Mouse (Mus musculus) megakaryocyte progenitor cell, adult 5-6 weeks (primary cell): ENCODE measurements around the gene Zc2hc1c. TPM values are rescaled to one million over a fixed set of nuclear protein-coding genes. Genes with fewer than 3 reads are reported as not detected.

Experiments
- ATAC-seq: replicated peaks from 2 replicates; pipeline ENCODE4 v1.8.0; 2016; ENCODE audit warnings: mild to moderate bottlenecking, moderate TSS enrichment, inconsistent platforms; ENCODE audit not compliant: poor library complexity
- total RNA-seq, 2 experiments: library from RNA; stranded (forward) in 1 of 2; stranded (reverse) in 1 of 2; fragments of 157-497, 149-512 nt in 1 of 2; fragments of 200-1000 nt in 1 of 2; gene quantifications; 2 replicates each; pipeline versions ENCODE4 v1.2.3 to v1.2.4; 2015 to 2017

The Zc2hc1c gene
- total RNA-seq, 2 experiments from 2014 or later, result not detected

DNA sequence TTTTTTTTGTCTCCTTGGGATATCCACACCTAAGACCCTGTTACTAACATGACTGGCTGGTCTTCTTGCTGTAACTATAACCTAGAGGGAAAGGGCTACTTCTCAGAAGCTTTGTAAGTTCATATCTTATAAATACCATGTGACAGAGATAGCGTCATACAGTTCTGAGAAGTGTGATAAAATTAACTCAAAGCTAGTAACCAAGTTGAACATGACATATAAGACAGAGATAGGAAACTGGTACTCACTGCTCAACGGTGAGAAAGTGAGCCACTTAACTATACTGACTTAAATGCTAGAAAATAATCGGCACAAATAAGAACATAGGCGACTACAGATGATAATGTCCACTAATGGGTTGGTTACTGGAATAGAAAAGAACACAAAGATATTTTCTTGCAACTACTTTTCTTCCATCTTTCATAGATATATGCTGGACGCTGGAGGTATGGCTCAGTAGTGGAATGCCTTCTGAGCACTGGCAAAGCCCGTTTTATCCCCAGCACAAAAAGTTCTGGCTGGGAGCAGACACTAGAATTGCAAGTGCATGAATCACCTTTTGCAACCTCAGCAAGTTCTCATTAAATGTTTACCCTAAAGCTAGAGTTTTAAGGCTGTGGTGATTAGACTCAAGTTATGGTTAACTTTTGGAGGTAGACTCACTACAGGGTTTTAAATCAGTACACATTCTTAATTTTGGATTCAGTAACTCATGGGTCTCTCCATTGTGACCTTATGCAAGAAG, 49.3 kb downstream of the Zc2hc1c start:
- ATAC-seq, result no peak

DNA sequence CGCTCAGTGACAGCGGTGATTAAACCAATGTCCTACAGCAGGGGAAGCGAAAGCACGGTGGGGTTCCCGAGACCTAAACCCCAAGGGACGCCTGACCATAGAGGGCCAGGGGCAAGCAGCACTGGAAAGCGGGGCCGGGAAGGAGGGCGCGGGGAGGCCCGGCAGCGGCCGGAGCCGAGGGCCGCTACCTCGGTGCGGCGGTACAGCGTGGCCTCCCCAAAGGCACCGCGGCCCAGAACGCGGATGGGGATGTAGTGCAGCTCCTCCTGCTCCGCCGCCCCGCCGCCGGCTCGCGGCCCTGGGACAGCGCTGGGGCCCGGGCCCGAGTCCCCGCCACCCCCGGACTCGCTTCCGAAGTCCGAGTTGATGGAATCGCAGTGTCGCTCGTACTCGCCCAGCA, 50.4 kb downstream of the Zc2hc1c start:
- ATAC-seq, result peak; percentile 9; the same call in 1 of the 2 replicates

DNA sequence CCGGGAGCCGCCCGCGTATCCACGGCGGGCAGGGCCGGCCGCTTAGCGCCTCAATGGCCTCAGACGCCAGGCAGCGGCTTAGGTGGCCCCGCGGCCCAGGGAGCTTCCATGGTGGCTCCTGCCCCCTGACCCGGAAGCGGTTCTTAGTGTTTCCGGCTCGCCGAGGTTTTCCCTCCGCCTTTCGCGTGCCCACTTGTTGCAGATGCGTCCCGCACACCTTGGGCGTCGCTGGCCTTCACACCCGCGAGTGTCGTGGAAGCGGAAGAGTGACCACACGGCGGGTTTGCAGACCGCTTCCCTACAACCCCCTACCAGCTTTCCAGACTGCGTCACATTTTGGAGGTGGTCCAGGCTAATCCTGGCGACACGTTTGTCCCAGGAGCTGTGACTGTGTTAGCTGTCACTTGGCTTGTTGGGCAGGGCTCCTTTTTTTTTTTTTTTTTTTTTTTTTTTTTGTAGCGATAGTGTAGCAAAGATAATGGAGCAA, 50.9 kb downstream of the Zc2hc1c start, which contains the start of gene Nek9:
Nek9 (minus strand) TSS at position 120 of the 487 bp plus-strand sequence.
- peak; percentile 86 for ATAC-seq

DNA sequence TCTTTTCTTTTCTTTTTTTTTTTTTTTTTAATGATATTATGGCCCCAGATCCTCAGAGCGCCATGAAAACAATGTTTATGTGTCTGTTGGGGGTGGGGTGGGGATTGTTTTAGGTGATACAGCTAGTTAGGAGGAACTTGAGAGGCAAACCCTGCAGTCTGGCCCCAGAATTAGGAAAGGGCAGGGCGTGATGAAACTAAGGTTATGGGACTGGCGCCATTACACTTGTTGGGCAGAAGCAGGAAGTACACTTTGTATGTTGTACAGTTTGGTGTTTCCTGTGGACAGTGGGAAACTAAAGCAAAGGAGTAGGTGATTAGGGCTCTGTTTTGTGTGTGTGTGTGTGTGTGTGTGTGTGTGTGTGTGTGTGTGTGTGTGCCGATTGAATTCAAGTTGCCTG, 51.6 kb downstream of the Zc2hc1c start:
- ATAC-seq, result peak; percentile 73

DNA sequence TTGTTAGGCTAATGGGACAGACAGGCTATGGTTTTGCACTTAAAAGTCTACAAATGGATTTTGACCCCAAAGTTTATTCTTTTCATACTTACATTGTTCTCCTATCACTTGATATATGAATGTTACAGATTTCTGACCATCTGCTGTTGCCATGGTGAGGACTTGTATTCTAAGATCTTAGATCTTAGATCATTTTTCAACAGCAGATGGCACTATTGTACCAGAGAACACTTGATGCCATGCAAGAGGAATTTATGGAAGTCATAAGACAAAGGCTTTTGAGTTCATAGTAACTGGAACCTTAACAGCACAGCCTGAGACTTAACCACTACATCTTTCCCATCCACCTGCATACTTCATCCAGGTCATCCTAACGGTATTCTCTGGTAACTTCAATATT, 52.7 kb downstream of the Zc2hc1c start:
- peak; percentile 38 for ATAC-seq

DNA sequence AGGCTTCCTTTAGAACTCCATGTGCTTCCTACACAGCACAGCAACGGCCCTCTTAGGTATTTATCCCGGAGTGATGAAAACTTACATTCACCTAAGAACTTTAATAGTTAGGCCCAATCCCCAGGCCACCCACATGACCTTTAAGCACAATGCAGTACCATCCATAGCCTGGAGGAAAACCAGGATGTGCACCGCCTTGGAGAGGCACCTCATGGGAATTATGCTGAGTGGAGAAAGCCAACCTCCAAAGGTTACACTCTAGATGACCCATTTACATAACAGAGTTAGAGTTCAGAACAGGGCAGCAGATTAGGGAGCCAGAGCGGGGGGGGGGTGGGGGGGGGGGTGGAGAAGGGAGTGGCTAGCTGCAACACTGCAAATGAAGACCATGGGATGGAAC, 53.9 kb downstream of the Zc2hc1c start:
- no peak for ATAC-seq

DNA sequence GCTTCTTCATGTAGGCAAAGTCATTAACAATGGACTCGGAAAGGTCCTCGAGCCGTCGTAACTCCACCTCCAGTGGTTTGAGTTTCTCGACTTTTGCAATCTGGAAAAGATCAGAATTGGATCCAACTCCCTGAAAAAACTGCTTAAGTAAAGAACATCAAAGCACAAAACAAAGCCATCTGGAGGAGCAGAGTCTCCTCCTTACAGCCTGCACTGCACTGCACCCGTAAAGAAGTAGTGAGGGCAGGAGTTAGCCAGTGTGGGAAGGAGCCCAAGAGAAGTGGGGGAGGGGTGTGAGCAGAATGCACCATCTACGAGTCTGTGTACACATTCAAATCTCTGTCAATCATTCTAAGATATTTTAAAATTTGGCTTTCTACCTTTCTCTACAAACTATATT, 55.9 kb downstream of the Zc2hc1c start:
- ATAC-seq, result no peak

DNA sequence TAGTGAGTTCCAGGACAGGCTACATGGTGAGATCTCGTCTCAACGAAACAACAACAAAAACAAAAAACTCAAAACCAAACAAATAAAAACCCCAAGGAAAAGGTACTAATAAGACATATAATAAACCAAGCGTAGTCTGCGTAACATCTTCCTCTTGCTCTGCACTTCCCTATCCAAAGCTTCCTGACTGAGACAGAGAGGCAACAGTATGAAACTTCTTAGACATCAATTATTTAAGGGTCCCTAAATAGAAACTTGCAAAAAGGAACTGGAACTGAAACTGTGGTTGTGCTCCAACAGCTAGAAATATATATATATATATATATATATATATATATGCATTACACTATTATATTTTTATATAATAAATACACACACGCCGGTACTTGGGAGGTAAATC, 57.2 kb downstream of the Zc2hc1c start:
- ATAC-seq, result peak; percentile 33; the same call in 1 of the 2 replicates

DNA sequence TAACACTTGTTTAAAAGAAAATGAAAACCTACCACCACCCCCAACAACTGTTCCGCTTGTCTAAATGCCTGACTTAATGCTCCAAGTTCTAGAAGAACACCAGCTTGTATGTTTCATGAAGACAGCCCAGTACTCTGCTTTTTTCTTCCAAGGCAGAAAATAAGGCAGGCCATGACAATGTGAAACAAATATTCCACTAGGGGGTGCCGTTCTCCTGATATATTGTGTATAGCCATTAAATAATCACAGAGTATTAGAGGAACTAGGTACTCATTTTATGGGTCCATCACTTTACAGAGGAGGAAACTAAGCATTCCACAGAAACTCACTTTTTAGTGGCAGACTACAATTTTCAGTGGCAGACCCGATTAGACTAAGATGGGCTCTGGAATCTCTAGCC, 58.0 kb downstream of the Zc2hc1c start:
- ATAC-seq, result peak; percentile 71

DNA sequence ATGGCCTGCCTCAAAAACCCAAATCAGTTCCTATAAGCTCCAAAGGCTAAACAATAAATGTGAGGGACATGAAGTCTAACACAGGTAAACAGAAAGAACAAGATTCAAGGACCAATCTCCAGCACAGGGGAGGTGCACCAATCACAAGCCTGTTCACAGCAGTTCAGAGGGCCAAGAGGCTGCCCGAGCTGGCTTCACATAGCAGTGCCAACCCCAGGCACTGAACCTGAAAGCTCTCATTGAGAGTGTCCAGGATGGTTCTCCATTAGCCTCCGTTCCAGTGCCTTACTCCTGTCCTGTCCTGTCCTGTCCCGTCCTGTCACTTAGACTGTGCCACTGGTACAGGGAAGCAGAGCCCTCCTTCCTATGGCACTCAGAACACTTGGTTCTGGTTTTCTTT, 58.8 kb downstream of the Zc2hc1c start:
- no peak for ATAC-seq

DNA sequence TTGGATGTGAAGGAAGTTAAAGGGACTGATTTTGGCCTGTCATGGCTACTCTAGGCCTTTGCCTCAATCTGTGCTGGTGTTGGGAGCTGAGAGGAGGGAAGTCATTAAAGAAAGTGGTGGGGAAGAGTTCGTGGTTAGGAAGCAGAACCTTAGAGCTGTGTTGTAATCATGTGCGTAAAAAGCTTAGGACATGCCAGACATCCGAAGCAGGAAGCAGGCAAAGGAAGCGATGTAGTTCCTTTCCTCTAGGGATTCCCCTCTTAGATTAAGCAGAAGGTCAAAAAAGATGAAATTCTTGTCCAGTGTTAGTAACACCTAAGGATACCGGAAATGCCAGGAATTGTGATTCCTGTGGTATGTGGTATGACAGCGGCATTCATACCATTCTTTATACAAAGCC, 59.9 kb downstream of the Zc2hc1c start:
- peak; percentile 83 for ATAC-seq

Other genes starting within 250 kb of the Zc2hc1c start
- gene Prox2, start 177.8 kb upstream of the Zc2hc1c start, total RNA-seq (2015), result 1.2 TPM in 2 replicates
- gene Prox2, start 177.8 kb upstream of the Zc2hc1c start, total RNA-seq (2017), result 2.7 and 3.0 TPM in 2 replicates
- gene Dlst, start 177.8 kb upstream of the Zc2hc1c start, total RNA-seq (2015), result 76.3 and 81.6 TPM in 2 replicates
- gene Dlst, start 177.8 kb upstream of the Zc2hc1c start, total RNA-seq (2017), result 161 and 187 TPM in 2 replicates
- gene Rps6kl1, start 137.3 kb upstream of the Zc2hc1c start, total RNA-seq (2015), result not detected in 2 replicates
- gene Rps6kl1, start 137.3 kb upstream of the Zc2hc1c start, total RNA-seq (2017), result not detected in 2 replicates
- gene Pgf, start 110.8 kb upstream of the Zc2hc1c start, total RNA-seq (2015), result not detected in 2 replicates
- not detected in 2 replicates for gene Pgf, start 110.8 kb upstream of the Zc2hc1c start, total RNA-seq (2017)
- 30.0 and 32.4 TPM in 2 replicates for gene Eif2b2, start 69.1 kb upstream of the Zc2hc1c start, total RNA-seq (2015)
- gene Eif2b2, start 69.1 kb upstream of the Zc2hc1c start, total RNA-seq (2017), result 74.6 and 109 TPM in 2 replicates
- 5.6 and 7.9 TPM in 2 replicates for gene Mlh3, start 18.0 kb upstream of the Zc2hc1c start, total RNA-seq (2015)
- gene Mlh3, start 18.0 kb upstream of the Zc2hc1c start, total RNA-seq (2017), result 7.9 and 9.7 TPM in 2 replicates
- gene Acyp1, start 153 bp upstream of the Zc2hc1c start, total RNA-seq (2015), result 52.4 and 52.8 TPM in 2 replicates
- 40.4 and 54.5 TPM in 2 replicates for gene Acyp1, start 153 bp upstream of the Zc2hc1c start, total RNA-seq (2017)
- gene Nek9, start 50.8 kb downstream of the Zc2hc1c start, total RNA-seq (2015), result 34.0 and 36.1 TPM in 2 replicates
- 20.4 and 23.6 TPM in 2 replicates for gene Nek9, start 50.8 kb downstream of the Zc2hc1c start, total RNA-seq (2017)
- 327 and 328 TPM in 2 replicates for gene Tmed10, start 86.3 kb downstream of the Zc2hc1c start, total RNA-seq (2015)
- 142 and 176 TPM in 2 replicates for gene Tmed10, start 86.3 kb downstream of the Zc2hc1c start, total RNA-seq (2017)
- 94.5 and 144 TPM in 2 replicates for gene Fos, start 185.3 kb downstream of the Zc2hc1c start, total RNA-seq (2015)
- gene Fos, start 185.3 kb downstream of the Zc2hc1c start, total RNA-seq (2017), result 72.4 and 111 TPM in 2 replicates